Mouse (Mus musculus): ENCODE measurements around the gene Ccl7.

The Ccl7 gene

GRCm38 (mm10) chr11:82035356-82035755 lies 10.2 kb upstream of the Ccl7 start, which contains the start of gene Ccl2:
Ccl2 (plus strand) TSS chr11:82035571.
- DNase-seq (ENCODE audit: low read depth, low spot score): no peak

GRCm38 (mm10) chr11:82035857-82036256 lies 9.7 kb upstream of the Ccl7 start:
- DNase-seq (ENCODE audit: low read depth, low spot score): no peak

GRCm38 (mm10) chr11:82038535-82038934 lies 7.0 kb upstream of the Ccl7 start, which contains the start of gene Gm17268:
Gm17268 (minus strand) TSS chr11:82038562.
- no peak for DNase-seq (ENCODE audit: low read depth, low spot score)

- no peak for DNase-seq (ENCODE audit: low read depth, low spot score)
Measured at GRCm38 (mm10) chr11:82039132-82039660, 6.3 kb upstream of the Ccl7 start.

DNA sequence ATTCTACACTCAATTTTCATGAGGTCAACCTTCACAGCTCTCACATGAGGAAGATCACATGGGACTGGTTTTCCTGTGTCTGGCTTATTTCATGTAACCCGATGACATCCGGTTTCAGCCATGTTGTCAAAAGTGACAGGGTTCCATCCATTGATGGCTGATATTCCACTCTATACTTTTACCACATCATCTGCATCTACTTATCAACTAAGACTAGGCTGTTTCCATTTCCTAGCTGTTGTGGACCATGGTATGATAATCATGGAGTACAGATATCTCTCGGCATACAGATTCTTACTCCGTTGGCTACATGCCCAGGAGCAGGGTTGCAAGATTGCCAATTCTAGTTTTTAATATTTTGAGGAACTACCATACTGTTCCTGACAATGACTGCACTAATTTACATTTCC lies 3.8 kb upstream of the Ccl7 start:
- DNase-seq (ENCODE audit: low read depth, low spot score): no peak

GRCm38 (mm10) chr11:82047746-82048415 lies 2.4 kb downstream of the Ccl7 start:
- peak; percentile 62 for DNase-seq (ENCODE audit: low read depth, low spot score)

DNA sequence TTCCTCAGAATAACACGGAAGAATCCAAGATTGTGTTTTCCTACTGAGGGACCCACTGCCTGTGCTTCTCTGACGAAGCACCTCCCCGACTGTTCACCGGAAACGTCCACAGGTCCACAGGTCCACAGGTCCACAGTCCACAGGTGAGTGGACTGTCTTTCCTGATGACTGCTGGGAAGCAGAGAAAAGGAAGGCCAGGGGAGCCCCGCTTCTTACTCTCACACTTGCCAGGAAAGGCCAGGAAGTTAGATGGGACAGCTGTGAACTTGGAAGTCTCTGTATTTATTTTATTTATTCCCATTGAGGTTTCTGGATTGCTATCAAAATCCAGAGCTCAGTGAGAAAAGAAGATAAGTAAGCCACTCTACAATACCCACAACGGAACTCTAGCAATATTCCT lies 8.3 kb downstream of the Ccl7 start:
- no peak for DNase-seq (ENCODE audit: low read depth, low spot score)

GRCm38 (mm10) chr11:82057646-82058045 lies 12.1 kb downstream of the Ccl7 start, which contains the start of gene Ccl11:
Ccl11 (plus strand) TSS chr11:82057823.
- DNase-seq (ENCODE audit: low read depth, low spot score): no peak

DNA sequence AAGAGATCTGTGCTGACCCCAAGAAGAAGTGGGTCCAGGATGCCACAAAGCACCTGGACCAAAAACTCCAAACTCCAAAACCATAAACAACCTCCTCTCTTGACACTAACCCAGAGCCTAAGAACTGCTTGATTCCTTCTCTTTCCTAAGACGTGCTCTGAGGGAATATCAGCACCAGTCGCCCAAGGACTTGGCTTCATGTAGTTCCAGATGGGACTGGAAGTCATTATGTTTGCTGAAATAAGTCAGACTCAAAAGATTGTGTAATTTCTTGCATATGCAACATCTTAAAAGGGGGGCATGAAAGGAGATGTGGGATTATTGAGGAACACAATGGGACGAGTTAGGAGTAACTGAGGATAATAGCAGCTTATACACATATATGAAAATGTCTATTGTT lies 16.7 kb downstream of the Ccl7 start:
- DNase-seq (ENCODE audit: low read depth, low spot score): no peak

- DNase-seq (ENCODE audit: low read depth, low spot score): no peak
Measured at GRCm38 (mm10) chr11:82063454-82063853, 17.9 kb downstream of the Ccl7 start.

DNA sequence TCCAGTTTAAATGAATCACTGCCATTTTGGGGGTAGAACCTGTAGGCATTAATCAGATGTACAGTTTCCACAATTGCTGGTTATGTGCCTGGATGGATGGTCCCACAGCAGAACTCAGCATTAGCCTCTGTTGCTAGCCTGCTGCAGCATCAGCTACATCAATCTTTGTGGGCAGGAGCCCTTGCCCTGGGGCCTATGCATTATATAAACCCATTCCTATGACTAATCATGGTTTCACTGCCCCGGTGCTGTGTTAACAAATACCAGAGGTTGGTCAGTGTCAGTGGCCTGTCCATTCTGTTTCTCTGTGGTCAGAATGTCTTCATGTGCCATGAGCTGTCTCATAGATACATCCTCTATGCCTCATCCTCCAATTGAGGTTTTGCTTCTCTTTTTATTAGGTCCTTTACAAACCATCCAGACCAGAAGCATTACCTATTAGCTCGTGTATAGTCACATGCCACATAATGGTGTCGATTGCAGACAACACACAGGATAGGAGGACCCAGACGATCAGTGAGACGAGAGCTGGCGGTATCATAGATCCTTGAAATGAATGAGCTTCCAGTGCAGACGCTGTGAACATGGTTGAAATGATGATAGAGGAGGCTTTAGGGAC lies 21.6 kb downstream of the Ccl7 start:
- no peak for DNase-seq (ENCODE audit: low read depth, low spot score)

- DNase-seq (ENCODE audit: low read depth, low spot score): no peak
Measured at GRCm38 (mm10) chr11:82071076-82071475, 25.6 kb downstream of the Ccl7 start.

- no peak for DNase-seq (ENCODE audit: low read depth, low spot score)
Measured at GRCm38 (mm10) chr11:82072374-82072773, 26.9 kb downstream of the Ccl7 start.

GRCm38 (mm10) chr11:82072984-82073383 lies 27.5 kb downstream of the Ccl7 start:
- DNase-seq (ENCODE audit: low read depth, low spot score): no peak

- no peak for DNase-seq (ENCODE audit: low read depth, low spot score)
Measured at GRCm38 (mm10) chr11:82073686-82074085, 28.2 kb downstream of the Ccl7 start.

GRCm38 (mm10) chr11:82077031-82077430 lies 31.5 kb downstream of the Ccl7 start:
- no peak for DNase-seq (ENCODE audit: low read depth, low spot score)

- no peak for DNase-seq (ENCODE audit: low read depth, low spot score)
Measured at GRCm38 (mm10) chr11:82078136-82078730, 32.7 kb downstream of the Ccl7 start.

GRCm38 (mm10) chr11:82080865-82081264 lies 35.4 kb downstream of the Ccl7 start:
- DNase-seq (ENCODE audit: low read depth, low spot score): no peak

DNA sequence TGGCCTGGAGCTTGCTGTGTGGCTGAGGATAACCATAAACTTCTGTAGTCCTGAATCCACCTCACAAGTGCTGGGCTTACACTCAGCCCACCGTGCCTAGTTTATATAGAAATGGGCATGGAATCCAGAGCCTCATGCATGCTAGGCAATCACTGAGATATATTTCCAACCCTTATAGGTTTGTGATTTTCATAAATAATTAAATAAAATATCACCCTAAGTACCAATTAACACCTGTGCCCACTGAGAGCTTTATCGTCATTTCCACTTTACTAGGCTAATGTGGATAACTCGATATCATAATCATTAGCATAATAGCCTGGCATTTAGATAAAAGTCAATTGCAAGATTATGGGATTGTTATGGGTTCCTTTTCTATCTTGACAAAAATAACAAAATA lies 38.8 kb downstream of the Ccl7 start:
- DNase-seq (ENCODE audit: low read depth, low spot score): no peak
